33 mouse cellular contexts compared by ENCODE assay signal in genomic region chr4:132941012-132941729, GRCm38 (mm10). TPM values are rescaled to one million over a fixed set of nuclear protein-coding genes. Genes with fewer than 3 reads are reported as not detected.
DNase-seq lines count a peak whose midpoint lies in the region; ATAC-seq and TF ChIP-seq lines count a peak whose summit lies in the region.
"Had no signal": no experiment of that assay in that cellular context is flagged by ENCODE, and none has a peak within 500 bp of the region (broad histone marks: within the 10 kb centered on the region; RNA-seq: fewer than 3 reads in every experiment).

No protein-coding gene starts in this region.

- no peak overlapping the region for H3K4me2 ChIP-seq in stomach, embryonic 14.5 days (replicated peaks; ENCODE audit: low read depth, low read length)
- no peak overlapping the region for H3K4me2 ChIP-seq in kidney, embryonic 14.5 days (replicated peaks; ENCODE audit: low read depth, low read length)
- H3K4me2 ChIP-seq: embryonic facial prominence, embryonic 13.5 days; forebrain, embryonic 15.5 days; hindbrain, embryonic 15.5 days; kidney, embryonic 15.5 days; liver, embryonic 12.5 days; midbrain, embryonic 13.5 days; neural tube, embryonic 13.5 days had no signal

- no peak for TF ChIP-seq EP300 in ES-Bruce4 (IDR thresholded peaks at IDR 0.05; ENCODE audit: insufficient read depth, low read depth, low read length)

- peak; percentile 91 for DNase-seq in heart, adult 11 months
- no peak for DNase-seq in heart, adult 8-10 months (ENCODE audit: low spot score)
- DNase-seq in induced T-regulatory cell, adult 2 months (ENCODE audit: low read depth) = peak; percentile 39
- no peak for DNase-seq in left cerebral cortex, adult 11 months (ENCODE audit: low spot score)
- DNase-seq: adrenal gland, postnatal 14 days; cerebellum, adult 11-12 months; cerebellum, adult 9-11 months; gastrocnemius, adult 2 months; gastrocnemius, postnatal 36 days; heart, adult 2 months; heart, postnatal 10 days; kidney, adult 11 months; kidney, postnatal 25 days; liver, postnatal 0 days; right cerebral cortex, postnatal 4 days; thymus, postnatal 14 days had no signal

- no peak overlapping the region for H3K27ac ChIP-seq in ES-Bruce4 (ENCODE audit: insufficient read depth, low read length)
- H3K27ac ChIP-seq in stomach, embryonic 14.5 days (ENCODE audit: low read length) = no peak overlapping the region
- no peak overlapping the region for H3K27ac ChIP-seq in kidney, embryonic 14.5 days (ENCODE audit: low read depth, low read length)
- H3K27ac ChIP-seq: embryonic facial prominence, embryonic 13.5 days; forebrain, embryonic 10.5 days; forebrain, embryonic 15.5 days; gastrocnemius, adult 2 months; heart, adult 2 months; hindbrain, embryonic 10.5 days; hindbrain, embryonic 15.5 days; kidney, embryonic 15.5 days; layer of hippocampus, adult 2 months; liver, embryonic 12.5 days; macrophage; midbrain, embryonic 13.5 days; neural tube, embryonic 13.5 days had no signal

- no peaks in the 10 kb centered on the region for H3K27me3 ChIP-seq in ES-Bruce4 (ENCODE audit: control insufficient read depth, insufficient read depth, low read length, poor library complexity, severe bottlenecking)
- H3K27me3 ChIP-seq in stomach, embryonic 14.5 days (ENCODE audit: control insufficient read depth, insufficient read depth, low read length) = no peaks in the 10 kb centered on the region
- no peaks in the 10 kb centered on the region for H3K27me3 ChIP-seq in kidney, embryonic 14.5 days (ENCODE audit: control insufficient read depth, insufficient read depth, low read length)
- H3K27me3 ChIP-seq: forebrain, embryonic 15.5 days; hindbrain, embryonic 15.5 days had no signal

- no peak for TF ChIP-seq CTCF in ES-Bruce4 (IDR thresholded peaks at IDR 0.05; ENCODE audit: low read depth, low read length)

- H3K4me3 ChIP-seq in ES-Bruce4 (ENCODE audit: low read depth, low read length) = peak overlapping the region; percentile 0; the same call in 1 of the 2 replicates
- H3K4me3 ChIP-seq in stomach, embryonic 14.5 days (ENCODE audit: low read depth, low read length) = no peak overlapping the region
- H3K4me3 ChIP-seq in kidney, embryonic 14.5 days (ENCODE audit: low read length) = no peak overlapping the region
- H3K4me3 ChIP-seq: embryonic facial prominence, embryonic 13.5 days; forebrain, embryonic 10.5 days; forebrain, embryonic 15.5 days; gastrocnemius, adult 2 months; heart, adult 2 months; hindbrain, embryonic 10.5 days; hindbrain, embryonic 15.5 days; kidney, embryonic 15.5 days; layer of hippocampus, adult 2 months; liver, embryonic 12.5 days; midbrain, embryonic 13.5 days; neural tube, embryonic 13.5 days had no signal

- TF ChIP-seq POLR2A in ES-Bruce4 (IDR thresholded peaks at IDR 0.05; ENCODE audit: insufficient read depth, low read length) = no peak

- H3K4me1 ChIP-seq in ES-Bruce4 (ENCODE audit: control insufficient read depth, insufficient read depth, low read length) = no peaks in the 10 kb centered on the region
- H3K4me1 ChIP-seq in stomach, embryonic 14.5 days (ENCODE audit: control insufficient read depth, insufficient read depth, low read length) = no peaks in the 10 kb centered on the region; the same call in 1 of the 2 replicates
- peaks cover 13% of the 10 kb centered on the region for H3K4me1 ChIP-seq in kidney, embryonic 14.5 days (ENCODE audit: control insufficient read depth, insufficient read depth, low read length)

- WGBS in stomach, embryonic 14.5 days = 51% methylated on average over 23 of the region's 23 CpGs
- 59% methylated on average over 23 of the region's 23 CpGs for WGBS in kidney, embryonic 14.5 days

- 0 out of 2 replicates have a peak, but pooled peaks cover 2% of the 10 kb centered on the region for H3K9me3 ChIP-seq in ES-Bruce4 (replicated peaks; ENCODE audit: control insufficient read depth, insufficient read depth, low read length, poor library complexity, severe bottlenecking)
- H3K9me3 ChIP-seq in stomach, embryonic 14.5 days (ENCODE audit: control insufficient read depth, low read depth, low read length) = no peaks in the 10 kb centered on the region
- no peaks in the 10 kb centered on the region for H3K9me3 ChIP-seq in kidney, embryonic 14.5 days (ENCODE audit: control insufficient read depth, low read length)
- H3K9me3 ChIP-seq: embryonic facial prominence, embryonic 13.5 days; forebrain, embryonic 10.5 days; forebrain, embryonic 15.5 days; G1E; hindbrain, embryonic 15.5 days; kidney, embryonic 15.5 days; liver, embryonic 12.5 days; midbrain, embryonic 13.5 days; neural tube, embryonic 13.5 days had no signal

- no peak overlapping the region for H3K9ac ChIP-seq in ES-Bruce4 (ENCODE audit: low read depth, poor library complexity, severe bottlenecking)
- H3K9ac ChIP-seq in stomach, embryonic 14.5 days (replicated peaks; ENCODE audit: low read depth, low read length) = no peak overlapping the region
- H3K9ac ChIP-seq in kidney, embryonic 14.5 days (ENCODE audit: low read depth, low read length) = no peak overlapping the region
- H3K9ac ChIP-seq: embryonic facial prominence, embryonic 13.5 days; forebrain, embryonic 15.5 days; hindbrain, embryonic 15.5 days; kidney, embryonic 15.5 days; liver, embryonic 12.5 days; liver, postnatal 0 days; midbrain, embryonic 13.5 days; neural tube, embryonic 13.5 days had no signal

- ATAC-seq in stomach, embryonic 14.5 days (ENCODE audit: insufficient number of reproducible peaks, insufficient read depth, low FRiP score, low read depth) = 0 out of 2 replicates have a peak, but pooled peaks have one; percentile 34
- ATAC-seq in kidney, embryonic 14.5 days (ENCODE audit: low FRiP score, low TSS enrichment) = no peak
- ATAC-seq: forebrain, embryonic 15.5 days; liver, embryonic 12.5 days; liver, postnatal 0 days; lung, postnatal 0 days; midbrain, embryonic 13.5 days had no signal

- no peaks in the 10 kb centered on the region for H3K36me3 ChIP-seq in ES-Bruce4 (ENCODE audit: control insufficient read depth, insufficient read depth, low read length, poor library complexity, severe bottlenecking)
- no peaks in the 10 kb centered on the region for H3K36me3 ChIP-seq in stomach, embryonic 14.5 days (ENCODE audit: control insufficient read depth, insufficient read depth, low read length)
- H3K36me3 ChIP-seq in kidney, embryonic 14.5 days (ENCODE audit: control insufficient read depth, insufficient read depth, low read length) = no peaks in the 10 kb centered on the region
- H3K36me3 ChIP-seq: embryonic facial prominence, embryonic 13.5 days; forebrain, embryonic 10.5 days; forebrain, embryonic 15.5 days; G1E; hindbrain, embryonic 10.5 days; hindbrain, embryonic 15.5 days; kidney, embryonic 15.5 days; liver, embryonic 12.5 days; midbrain, embryonic 13.5 days; neural tube, embryonic 13.5 days had no signal

RNA-seq across cellular contexts. Expression of gene Fam76a, which starts 18.8 kb away (rescaled TPM):
- total RNA-seq in heart, adult 8-10 months (2022) = 10 to 100 TPM; 35.4 to 43.7 (median 39.9) TPM
- 22.8 and 24.3 TPM in 2 replicates for polyA plus RNA-seq in ES-Bruce4 (2011; ENCODE audit: insufficient read depth, insufficient read length, low read depth, missing spikeins)
- 45.7 and 47.0 TPM in 2 replicates for polyA plus RNA-seq in stomach, embryonic 14.5 days (2014; fragmentation: Nextera tagmentation; extraction: Ambion mirVana)
- 27.2 and 43.3 TPM in 2 replicates for polyA plus RNA-seq in kidney, embryonic 14.5 days (2014; fragmentation: Nextera tagmentation; extraction: Ambion mirVana)

RNA-seq across cellular contexts. Expression of gene Fgr, which starts 32.7 kb away (rescaled TPM):
- 1 to 10 TPM in 1 of 4 experiments, under 1 TPM in 3; 0.14 to 2.5 (median 0.49) TPM for total RNA-seq in heart, adult 8-10 months (2022)
- 0.70 and 1.9 TPM in 2 replicates for polyA plus RNA-seq in ES-Bruce4 (2011; ENCODE audit: insufficient read depth, insufficient read length, low read depth, missing spikeins)
- polyA plus RNA-seq in stomach, embryonic 14.5 days (2014; fragmentation: Nextera tagmentation; extraction: Ambion mirVana) = 0.13 and 0.19 TPM in 2 replicates
- 0.23 and 0.45 TPM in 2 replicates for polyA plus RNA-seq in kidney, embryonic 14.5 days (2014; fragmentation: Nextera tagmentation; extraction: Ambion mirVana)
- total RNA-seq: layer of hippocampus, postnatal 14 days had no signal
- polyA plus RNA-seq: G1E; hindbrain, embryonic 10.5 days; neural tube, embryonic 13.5 days had no signal

RNA-seq across cellular contexts. Expression of gene Stx12, which starts 56.9 kb away (rescaled TPM):
- total RNA-seq in heart, adult 8-10 months (2022) = 10 to 100 TPM; 33.9 to 34.3 (median 34.1) TPM
- polyA plus RNA-seq in ES-Bruce4 (2011; ENCODE audit: insufficient read depth, insufficient read length, low read depth, missing spikeins) = 53.0 and 58.4 TPM in 2 replicates
- 63.2 and 66.0 TPM in 2 replicates for polyA plus RNA-seq in stomach, embryonic 14.5 days (2014; fragmentation: Nextera tagmentation; extraction: Ambion mirVana)
- 56.3 and 62.5 TPM in 2 replicates for polyA plus RNA-seq in kidney, embryonic 14.5 days (2014; fragmentation: Nextera tagmentation; extraction: Ambion mirVana)

Comparison
In these comparisons a context has a peak if more than half of its experiments do, and no peak if none do; other contexts are left out.
1. DNase-seq: peak in heart, adult 11 months (single experiment) and induced T-regulatory cell, adult 2 months (single experiment); none in heart, adult 8-10 months (single experiment) and left cerebral cortex, adult 11 months (single experiment).